Mouse (Mus musculus) forebrain, embryonic 14.5 days (tissue): ENCODE data around the gene Armh1. TPM values are rescaled to one million over a fixed set of nuclear protein-coding genes. Genes with fewer than 3 reads are reported as not detected.
"Not testable (repeated sequence)": the region's sequence is repeated elsewhere in the genome, so short reads cannot be mapped to it uniquely, and the experiment has no call there.

Experiments used
- ATAC-seq: fragments of 200-750 bp; cut with Nextera tagmentation; 2 replicates; pipeline ENCODE4 v1.8.0; 2017; ENCODE audit warnings: mild to moderate bottlenecking, moderate library complexity
- DNase-seq: peaks from one replicate; pipeline ENCODE4 v3.0.0-alpha.2; 2015; ENCODE audit warnings: low spot score
- H3K27ac ChIP-seq: fragments of 300-500 bp; sonication (generic); 2 replicates; pipeline ENCODE4 v1.5.1; 2014; ENCODE audit warnings: low read depth, mild to moderate bottlenecking, control low read depth, low read length, moderate library complexity
- H3K27me3 ChIP-seq: fragments of 300-500 bp; sonication (generic); replicated peaks from 2 replicates; pipeline ENCODE4 v1.6.1; 2014; ENCODE audit warnings: low read length, control low read depth, mixed read lengths; ENCODE audit not compliant: control insufficient read depth, insufficient read depth
- H3K36me3 ChIP-seq: fragments of 300-500 bp; sonication (generic); 2 replicates; pipeline ENCODE4 v1.6.1; 2014; ENCODE audit warnings: low read length, control low read depth; ENCODE audit not compliant: control insufficient read depth, insufficient read depth
- H3K4me1 ChIP-seq: fragments of 300-500 bp; sonication (generic); 2 replicates; pipeline ENCODE4 v1.6.1; 2014; ENCODE audit warnings: antibody characterized with exemption, low read length, control low read depth; ENCODE audit not compliant: control insufficient read depth, insufficient read depth
- H3K4me2 ChIP-seq: fragments of 300-500 bp; sonication (generic); 2 replicates; pipeline ENCODE4 v1.6.1; 2014; ENCODE audit warnings: mild to moderate bottlenecking, control low read depth, low read length
- H3K4me3 ChIP-seq: fragments of 300-500 bp; sonication (generic); 2 replicates; pipeline ENCODE4 v1.5.1; 2014; ENCODE audit warnings: low read depth, low read length, control low read depth
- H3K9ac ChIP-seq: fragments of 300-500 bp; sonication (generic); 2 replicates; pipeline ENCODE4 v1.6.1; 2014; ENCODE audit warnings: mild to moderate bottlenecking, low read length, control low read depth, moderate library complexity
- H3K9me3 ChIP-seq: fragments of 300-500 bp; sonication (generic); replicated peaks from 2 replicates; pipeline ENCODE4 v1.6.1; 2016; ENCODE audit warnings: low read length, control low read depth, mixed read lengths; ENCODE audit not compliant: control insufficient read depth
- WGBS: fragments of 180-500 bp; shearing (Covaris S2); extraction: QIAGEN DNeasy Blood & Tissue Kit; methylation state at CpG from one replicate; pipeline ENCODE4 v1.1.7; 2014; 5-methylcytosine and 5-hydroxymethylcytosine counted together
- polyA plus RNA-seq: library from polyadenylated mRNA; unstranded; fragments of >200 nt; fragmentation: Nextera tagmentation; extraction: Ambion mirVana; gene quantifications from 2 replicates; pipeline ENCODE4 v1.2.1, GENCODE M21; 2014

Armh1 gene
- polyA plus RNA-seq, 1 experiment from 2014 or later: 0.81 TPM

DNA sequence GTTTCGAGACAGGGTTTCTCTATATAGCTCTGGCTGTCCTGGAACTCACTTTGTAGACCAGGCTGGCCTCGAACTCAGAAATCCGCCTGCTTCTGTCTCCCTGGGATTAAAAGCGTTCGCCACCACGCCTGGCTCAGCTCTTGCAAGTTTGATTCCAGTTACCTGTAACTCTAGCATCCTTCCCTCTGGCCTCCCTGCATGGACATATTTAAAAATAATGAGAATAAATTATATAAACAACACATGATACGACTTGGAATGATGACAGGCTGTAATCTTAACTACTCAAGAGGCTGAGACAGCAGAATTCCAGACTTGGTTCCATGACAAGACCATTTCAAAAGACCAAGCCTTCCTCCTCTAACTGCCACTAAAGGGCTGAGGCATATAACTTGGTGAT is 61.3 kb downstream of the Armh1 start:
- Histone ChIP-seq H3K27ac (no peak overlapping the region), H3K9ac (peak overlapping the region; percentile 60; the same call in 1 of the 2 replicates), H3K27me3 (no peaks in the 10 kb centered on the region), H3K9me3 (no peaks in the 10 kb centered on the region), H3K4me2 (no peak overlapping the region), H3K36me3 (no peaks in the 10 kb centered on the region), H3K4me3 (no peak overlapping the region), H3K4me1 (no peaks in the 10 kb centered on the region; the same call in 1 of the 2 replicates)
- ATAC-seq (no peak), DNase-seq (no peak)
- 63% methylated on average over 7 of the region's 7 CpGs for WGBS

GRCm38 (mm10) chr4:117189856-117190543 is 61.9 kb downstream of the Armh1 start:
- Histone ChIP-seq H3K4me2 (peak overlapping the region; percentile 39), H3K27ac (peak overlapping the region; percentile 70), H3K4me3 (peak overlapping the region; percentile 12), H3K9ac (peak overlapping the region; percentile 60), H3K9me3 (no peaks in the 10 kb centered on the region), H3K27me3 (no peaks in the 10 kb centered on the region), H3K36me3 (no peaks in the 10 kb centered on the region), H3K4me1 (no peaks in the 10 kb centered on the region; the same call in 1 of the 2 replicates)
- WGBS: under 1% methylated on average over 9 of the region's 9 CpGs
- ATAC-seq (peak; percentile 91), DNase-seq (peak; percentile 93)

GRCm38 (mm10) chr4:117189382-117189855 is 62.5 kb downstream of the Armh1 start:
- Histone ChIP-seq H3K27me3 (no peaks in the 10 kb centered on the region), H3K9ac (peak overlapping the region; percentile 60), H3K4me2 (peak overlapping the region; percentile 39), H3K27ac (peak overlapping the region; percentile 70; the same call in 1 of the 2 replicates), H3K9me3 (no peaks in the 10 kb centered on the region), H3K36me3 (no peaks in the 10 kb centered on the region), H3K4me1 (no peaks in the 10 kb centered on the region; the same call in 1 of the 2 replicates), H3K4me3 (peak overlapping the region; percentile 12)
- WGBS: 2% methylated on average over 16 of the region's 16 CpGs
- ATAC-seq (peak; percentile 76), DNase-seq (peak; percentile 93)

GRCm38 (mm10) chr4:117188969-117189368 is 63.0 kb downstream of the Armh1 start:
- peak overlapping the region; percentile 39 for H3K4me2 ChIP-seq
- H3K4me3 ChIP-seq: peak overlapping the region; percentile 12
- ATAC-seq: no peak
- DNase-seq: no peak
- H3K9me3 ChIP-seq: no peaks in the 10 kb centered on the region
- no peaks in the 10 kb centered on the region; the same call in 1 of the 2 replicates for H3K4me1 ChIP-seq
- H3K27me3 ChIP-seq: no peaks in the 10 kb centered on the region
- H3K9ac ChIP-seq: peak overlapping the region; percentile 60; the same call in 1 of the 2 replicates
- H3K27ac ChIP-seq: no peak overlapping the region
- no peaks in the 10 kb centered on the region for H3K36me3 ChIP-seq
- 54% methylated on average over 3 of the region's 3 CpGs for WGBS

DNA sequence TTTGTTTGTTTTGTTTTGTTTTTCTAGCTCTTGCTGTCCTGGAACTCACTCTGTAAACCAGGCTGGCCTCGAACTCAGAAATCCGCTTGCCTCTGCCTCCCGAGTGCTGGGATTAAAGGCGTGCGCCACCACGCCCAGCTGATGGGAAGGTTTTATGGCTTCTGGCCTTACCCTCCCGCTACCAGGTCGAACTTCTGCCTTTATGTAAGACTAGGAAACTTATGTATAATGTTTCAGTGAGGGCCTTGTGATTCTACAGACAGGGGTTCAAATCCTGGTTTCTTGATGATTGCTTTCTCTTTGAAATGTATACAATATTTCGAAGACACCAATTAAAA is 69.2 kb downstream of the Armh1 start:
- H3K4me1 ChIP-seq, H3K9me3 ChIP-seq, H3K27ac ChIP-seq, DNase-seq, H3K27me3 ChIP-seq: not testable (repeated sequence)
- peak; percentile 69 for ATAC-seq
- H3K9ac ChIP-seq: peak overlapping the region; percentile 66
- 15% methylated on average over 9 of the region's 9 CpGs for WGBS
- H3K4me2 ChIP-seq: peak overlapping the region; percentile 70
- H3K4me3 ChIP-seq: peak overlapping the region; percentile 54
- peaks cover 15% of the 10 kb centered on the region for H3K36me3 ChIP-seq

DNA sequence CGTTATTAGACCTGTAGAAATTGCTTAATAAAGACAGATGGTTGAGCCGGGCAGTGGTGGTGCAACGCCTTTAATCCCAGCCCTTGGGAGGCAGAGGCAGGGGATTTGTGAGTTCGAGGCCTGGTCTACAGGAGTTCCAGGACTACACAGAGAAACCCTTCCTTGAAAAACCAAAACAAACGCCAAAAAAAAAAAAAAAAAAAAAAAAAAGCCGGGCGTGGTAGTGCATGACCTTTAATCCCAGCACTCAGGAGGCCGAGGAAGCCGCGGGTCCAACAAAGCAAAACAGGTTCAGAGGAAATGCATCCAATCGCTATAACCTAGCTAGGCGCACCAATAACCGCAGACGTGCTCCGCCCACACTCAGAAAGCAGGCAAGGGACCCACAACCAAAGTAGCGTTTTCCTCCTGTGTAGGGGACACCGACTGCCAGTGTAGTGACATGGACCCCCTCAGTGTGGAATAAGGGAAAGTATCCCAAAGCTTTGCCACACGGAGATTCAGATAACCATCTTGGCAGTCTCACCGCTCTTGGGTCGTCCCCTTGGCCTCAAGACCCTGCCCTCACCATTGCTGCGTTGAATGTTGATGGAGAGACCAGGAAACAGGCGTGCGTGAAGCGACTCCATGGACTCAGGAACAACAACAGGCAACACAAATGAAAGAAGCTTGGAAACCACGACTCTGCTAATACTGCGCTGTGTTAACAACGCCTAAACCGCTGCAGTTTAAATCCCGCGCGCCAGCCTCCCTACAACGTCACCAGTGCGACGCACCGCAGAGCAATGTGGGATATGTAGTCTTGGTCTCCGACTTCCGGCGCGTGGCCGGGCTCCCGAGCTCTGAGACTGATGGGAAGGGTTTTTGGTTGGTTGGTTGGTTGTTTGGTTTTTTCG is 69.8 kb downstream of the Armh1 start, which contains the start of gene Kif2c:
Gene Kif2c, minus strand, starts transcription at position 777 of the 896 bp plus-strand sequence.
- Histone ChIP-seq H3K27me3 (no peaks in the 10 kb centered on the region), H3K4me1 (peaks cover 3% of the 10 kb centered on the region; the same call in 1 of the 2 replicates), H3K4me2 (peak within 1 kb of the TSS; percentile 70), H3K9me3 (no peaks in the 10 kb centered on the region), H3K27ac (peak within 1 kb of the TSS; percentile 41; the same call in 1 of the 2 replicates), H3K9ac (peak within 1 kb of the TSS; percentile 66), H3K4me3 (peak within 1 kb of the TSS; percentile 54), H3K36me3 (peaks cover 20% of the 10 kb centered on the region)
- peak; percentile 100 for ATAC-seq
- DNase-seq: peak; percentile 96
- 1% methylated on average over 42 of the region's 42 CpGs for WGBS

- Histone ChIP-seq H3K4me1 (no peaks in the 10 kb centered on the region), H3K27ac (no peak overlapping the region), H3K4me3 (no peak overlapping the region), H3K9ac (no peak overlapping the region), H3K36me3 (peaks cover 91% of the 10 kb centered on the region), H3K4me2 (no peak overlapping the region), H3K27me3 (no peaks in the 10 kb centered on the region), H3K9me3 (no peaks in the 10 kb centered on the region)
- 96% methylated on average over 5 of the region's 5 CpGs for WGBS
- ATAC-seq (no peak), DNase-seq (no peak)
These were observed 82.0 kb downstream of the Armh1 start for GRCm38 (mm10) chr4:117169936-117170335.
